Mouse (Mus musculus): Measurements from ENCODE around the gene Zfp513.

DNA sequence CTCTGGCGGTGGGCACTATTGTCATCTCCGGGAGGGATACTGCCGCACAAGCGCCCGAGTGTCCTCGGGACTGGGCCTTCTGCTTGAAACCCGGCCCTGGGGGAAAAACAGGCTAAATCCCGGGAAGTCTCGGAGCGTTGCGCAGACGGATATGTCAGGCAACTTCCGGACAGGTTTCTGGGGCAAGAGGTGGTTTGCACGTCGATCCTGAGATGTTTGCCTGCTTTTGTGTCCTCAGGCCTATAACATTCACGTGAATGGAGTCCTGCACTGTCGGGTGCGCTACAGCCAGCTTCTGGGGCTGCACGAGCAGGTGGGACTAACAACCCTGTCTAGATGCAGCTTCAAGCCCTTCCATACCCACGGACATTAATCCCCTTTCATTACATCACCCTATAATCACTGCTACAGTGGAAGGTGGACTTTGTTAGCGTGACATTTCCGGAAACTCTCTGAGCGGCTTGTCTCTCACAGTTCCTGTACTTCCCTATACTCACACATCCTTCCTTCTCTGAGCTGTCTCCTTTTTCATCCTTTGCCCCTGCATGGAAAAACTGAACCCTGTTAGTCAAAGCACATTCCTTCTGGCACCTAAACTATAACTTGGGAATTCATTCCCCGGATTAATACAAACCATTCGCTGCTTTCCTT, 8.3 kb downstream of the Zfp513 start:
- TF ChIP-seq CTCF (IDR thresholded peaks at IDR 0.05; ENCODE audit: low read depth, low read length) (no peak), POLR2A (IDR thresholded peaks at IDR 0.05; ENCODE audit: borderline replicate concordance, low read depth, low read length) (no peak)

Data from bone marrow macrophage, adult 2 months (primary cell).